Mouse (Mus musculus) layer of hippocampus, adult 9-11 months (tissue): ENCODE data around the gene Zbtb38.
"Not testable (repeated sequence)": the region's sequence is repeated elsewhere in the genome, so short reads cannot be mapped to it uniquely, and the experiment has no call there.

Experiments
- DNase-seq: peaks from one replicate; pipeline ENCODE4 v3.0.0; 2022

Zbtb38 gene

GRCm38 (mm10) chr9:96712758-96713471 lies 39.7 kb downstream of the Zbtb38 start:
- no peak for DNase-seq

GRCm38 (mm10) chr9:96712045-96712444 lies 40.6 kb downstream of the Zbtb38 start:
- DNase-seq = no peak

GRCm38 (mm10) chr9:96710241-96710946 lies 42.2 kb downstream of the Zbtb38 start:
- no peak for DNase-seq

GRCm38 (mm10) chr9:96708905-96709304 lies 43.7 kb downstream of the Zbtb38 start:
- DNase-seq = no peak

GRCm38 (mm10) chr9:96707964-96708363 lies 44.7 kb downstream of the Zbtb38 start:
- no peak for DNase-seq

GRCm38 (mm10) chr9:96705576-96706285 lies 46.9 kb downstream of the Zbtb38 start:
- no peak for DNase-seq

- no peak for DNase-seq
These were observed 47.7 kb downstream of the Zbtb38 start for GRCm38 (mm10) chr9:96704935-96705334.

- DNase-seq = no peak
These were observed 50.7 kb downstream of the Zbtb38 start for GRCm38 (mm10) chr9:96701891-96702290.

- DNase-seq = no peak
These were observed 53.2 kb downstream of the Zbtb38 start for GRCm38 (mm10) chr9:96699276-96700035.

- no peak for DNase-seq
These were observed 55.7 kb downstream of the Zbtb38 start for GRCm38 (mm10) chr9:96696788-96697492.

- peak; percentile 87 for DNase-seq
These were observed 56.5 kb downstream of the Zbtb38 start for GRCm38 (mm10) chr9:96696141-96696561.

GRCm38 (mm10) chr9:96690461-96690863 lies 62.2 kb downstream of the Zbtb38 start:
- no peak for DNase-seq

- DNase-seq = no peak
These were observed 63.6 kb downstream of the Zbtb38 start for GRCm38 (mm10) chr9:96689076-96689475.

- DNase-seq = no peak
These were observed 64.3 kb downstream of the Zbtb38 start for GRCm38 (mm10) chr9:96688194-96688875.

GRCm38 (mm10) chr9:96687591-96688186 lies 64.9 kb downstream of the Zbtb38 start:
- no peak for DNase-seq

- DNase-seq = no peak
These were observed 67.0 kb downstream of the Zbtb38 start for GRCm38 (mm10) chr9:96685600-96686084.

- DNase-seq = no peak
These were observed 67.6 kb downstream of the Zbtb38 start for GRCm38 (mm10) chr9:96684866-96685599.

- DNase-seq = no peak
These were observed 68.4 kb downstream of the Zbtb38 start for GRCm38 (mm10) chr9:96684165-96684792.

GRCm38 (mm10) chr9:96678611-96679010 lies 74.0 kb downstream of the Zbtb38 start:
- no peak for DNase-seq

GRCm38 (mm10) chr9:96677711-96678110 lies 74.9 kb downstream of the Zbtb38 start:
- DNase-seq = not testable (repeated sequence)
